Mouse (Mus musculus): Measurements from ENCODE around the gene Pak6. TPM values are rescaled to one million over a fixed set of nuclear protein-coding genes. Genes with fewer than 3 reads are reported as not detected.

Pak6 gene
- polyA plus RNA-seq, 1 experiment from 2014 or later = 2.8 TPM

- WGBS = 45% methylated on average over 5 of the region's 5 CpGs
- H3K9me3 ChIP-seq (ENCODE audit: control insufficient read depth, low read length) = no peaks in the 10 kb centered on the region
- no peak overlapping the region for H3K9ac ChIP-seq (ENCODE audit: low read depth, low read length)
- H3K4me1 ChIP-seq (replicated peaks; ENCODE audit: control insufficient read depth, insufficient read depth, low read length) = peaks cover 6% of the 10 kb centered on the region
- no peak overlapping the region for H3K4me2 ChIP-seq
- DNase-seq (ENCODE audit: low spot score) (no peak), ATAC-seq (replicated peaks; ENCODE audit: low FRiP score) (no peak)
- no peaks in the 10 kb centered on the region for H3K36me3 ChIP-seq (ENCODE audit: control insufficient read depth, insufficient read depth, low read length)
- peaks cover 55% of the 10 kb centered on the region for H3K27me3 ChIP-seq (replicated peaks; ENCODE audit: control insufficient read depth, insufficient read depth, low read length)
- no peak overlapping the region for H3K27ac ChIP-seq (ENCODE audit: low read depth, low read length)
- no peak overlapping the region for H3K4me3 ChIP-seq (ENCODE audit: low read depth, low read length)
Measured at GRCm38 (mm10) chr2:118697311-118697877, 34.3 kb downstream of the Pak6 start.

- ATAC-seq (replicated peaks; ENCODE audit: low FRiP score) = no peak
- H3K27me3 ChIP-seq (replicated peaks; ENCODE audit: control insufficient read depth, insufficient read depth, low read length) = peaks cover 61% of the 10 kb centered on the region
- 47% methylated on average over 7 of the region's 7 CpGs for WGBS
Measured at GRCm38 (mm10) chr2:118697955-118698354, 34.9 kb downstream of the Pak6 start.

DNA sequence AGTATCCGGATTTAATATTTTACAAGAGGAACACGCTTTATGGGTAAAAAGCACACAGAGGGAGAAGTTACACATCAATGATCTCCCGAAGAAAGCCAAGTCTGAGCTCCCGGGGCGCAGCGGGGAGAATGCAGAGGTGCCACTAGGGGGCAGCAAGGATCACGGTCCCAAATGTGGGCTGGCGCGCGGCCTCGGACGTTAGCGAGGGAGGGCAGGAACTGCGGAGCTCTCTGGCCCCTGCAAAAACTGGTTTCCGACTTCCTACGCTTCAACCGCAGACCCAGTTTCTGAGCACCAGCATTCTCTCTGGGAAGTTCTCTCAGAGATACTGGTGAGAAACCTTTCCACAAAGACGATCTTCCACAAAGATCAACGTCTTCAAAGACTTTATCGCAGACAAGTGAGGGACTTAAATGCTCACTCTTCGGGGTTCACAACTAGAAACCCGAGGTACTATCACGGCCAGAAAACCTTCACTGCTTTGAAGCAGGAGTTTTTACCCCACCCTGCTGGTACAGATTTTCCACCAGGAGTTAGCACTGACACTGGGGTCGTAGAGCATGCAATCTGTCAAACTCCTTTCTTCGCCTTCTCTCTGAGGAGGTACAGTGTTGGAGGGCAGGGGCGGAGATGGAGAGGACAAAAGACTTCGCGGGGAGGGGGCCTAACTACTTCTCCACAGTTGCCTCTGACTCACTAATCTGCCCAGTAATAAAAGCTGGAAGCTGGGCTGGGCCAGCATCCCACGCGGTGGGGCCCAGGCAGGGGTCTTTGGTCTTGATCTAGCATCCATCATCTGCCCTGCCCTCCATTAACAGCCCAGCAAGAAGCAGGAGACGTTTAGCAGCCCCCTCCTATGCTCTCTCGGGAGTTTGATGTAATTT lies 37.3 kb downstream of the Pak6 start:
- peaks cover 24% of the 10 kb centered on the region for H3K4me1 ChIP-seq (replicated peaks; ENCODE audit: control insufficient read depth, insufficient read depth, low read length)

More at GRCm38 (mm10) chr2:118697955-118698354, 34.9 kb downstream of the Pak6 start:
- no peaks in the 10 kb centered on the region for H3K36me3 ChIP-seq (ENCODE audit: control insufficient read depth, insufficient read depth, low read length)
- no peak overlapping the region for H3K4me3 ChIP-seq (ENCODE audit: low read depth, low read length)
- H3K27ac ChIP-seq (ENCODE audit: low read depth, low read length) = no peak overlapping the region
- no peaks in the 10 kb centered on the region for H3K9me3 ChIP-seq (ENCODE audit: control insufficient read depth, low read length)
- no peak overlapping the region for H3K4me2 ChIP-seq
- H3K9ac ChIP-seq (ENCODE audit: low read depth, low read length) = no peak overlapping the region
- peaks cover 11% of the 10 kb centered on the region for H3K4me1 ChIP-seq (replicated peaks; ENCODE audit: control insufficient read depth, insufficient read depth, low read length)
- no peak for DNase-seq (ENCODE audit: low spot score)

DNA sequence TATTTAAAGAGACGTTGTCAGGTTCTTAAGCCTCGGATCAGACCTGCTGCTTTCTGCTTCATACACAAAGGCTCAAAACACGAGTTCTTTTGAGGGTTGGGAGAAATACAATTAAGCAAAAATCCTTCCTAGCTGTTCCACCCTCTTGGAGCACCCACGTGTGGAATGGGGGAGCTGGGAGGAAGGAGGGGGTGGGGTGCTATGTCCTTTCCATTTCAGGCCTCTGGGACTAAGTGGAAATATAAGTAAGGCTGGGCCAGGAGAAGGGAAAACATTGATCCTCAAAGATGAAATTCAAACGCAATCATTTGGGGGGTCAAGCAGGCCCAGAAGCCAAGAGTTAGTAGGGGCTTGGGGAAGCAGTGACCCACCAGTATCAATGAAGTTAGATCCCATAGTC lies 38.1 kb downstream of the Pak6 start:
- Histone ChIP-seq H3K4me1 (replicated peaks; ENCODE audit: control insufficient read depth, insufficient read depth, low read length) (peaks cover 24% of the 10 kb centered on the region), H3K4me3 (ENCODE audit: low read depth, low read length) (no peak overlapping the region), H3K4me2 (no peak overlapping the region), H3K27me3 (replicated peaks; ENCODE audit: control insufficient read depth, insufficient read depth, low read length) (peaks cover 86% of the 10 kb centered on the region), H3K36me3 (ENCODE audit: control insufficient read depth, insufficient read depth, low read length) (no peaks in the 10 kb centered on the region), H3K9me3 (ENCODE audit: control insufficient read depth, low read length) (no peaks in the 10 kb centered on the region), H3K9ac (ENCODE audit: low read depth, low read length) (no peak overlapping the region), H3K27ac (ENCODE audit: low read depth, low read length) (no peak overlapping the region)
- ATAC-seq (replicated peaks; ENCODE audit: low FRiP score) (no peak), DNase-seq (ENCODE audit: low spot score) (no peak)
- WGBS = 13% methylated on average over 5 of the region's 5 CpGs

More for the DNA sequence above, 37.3 kb downstream of the Pak6 start:
- 2% methylated on average over 32 of the region's 32 CpGs for WGBS
- Histone ChIP-seq H3K4me2 (peak overlapping the region; percentile 63), H3K27me3 (replicated peaks; ENCODE audit: control insufficient read depth, insufficient read depth, low read length) (peaks cover 82% of the 10 kb centered on the region), H3K4me3 (ENCODE audit: low read depth, low read length) (peak overlapping the region; percentile 34), H3K36me3 (ENCODE audit: control insufficient read depth, insufficient read depth, low read length) (no peaks in the 10 kb centered on the region), H3K9me3 (ENCODE audit: control insufficient read depth, low read length) (no peaks in the 10 kb centered on the region), H3K27ac (ENCODE audit: low read depth, low read length) (no peak overlapping the region), H3K9ac (ENCODE audit: low read depth, low read length) (peak overlapping the region; percentile 22; the same call in 1 of the 2 replicates)
- ATAC-seq (replicated peaks; ENCODE audit: low FRiP score) (no peak; the same call in 1 of the 2 replicates), DNase-seq (ENCODE audit: low spot score) (peak; percentile 84)

DNA sequence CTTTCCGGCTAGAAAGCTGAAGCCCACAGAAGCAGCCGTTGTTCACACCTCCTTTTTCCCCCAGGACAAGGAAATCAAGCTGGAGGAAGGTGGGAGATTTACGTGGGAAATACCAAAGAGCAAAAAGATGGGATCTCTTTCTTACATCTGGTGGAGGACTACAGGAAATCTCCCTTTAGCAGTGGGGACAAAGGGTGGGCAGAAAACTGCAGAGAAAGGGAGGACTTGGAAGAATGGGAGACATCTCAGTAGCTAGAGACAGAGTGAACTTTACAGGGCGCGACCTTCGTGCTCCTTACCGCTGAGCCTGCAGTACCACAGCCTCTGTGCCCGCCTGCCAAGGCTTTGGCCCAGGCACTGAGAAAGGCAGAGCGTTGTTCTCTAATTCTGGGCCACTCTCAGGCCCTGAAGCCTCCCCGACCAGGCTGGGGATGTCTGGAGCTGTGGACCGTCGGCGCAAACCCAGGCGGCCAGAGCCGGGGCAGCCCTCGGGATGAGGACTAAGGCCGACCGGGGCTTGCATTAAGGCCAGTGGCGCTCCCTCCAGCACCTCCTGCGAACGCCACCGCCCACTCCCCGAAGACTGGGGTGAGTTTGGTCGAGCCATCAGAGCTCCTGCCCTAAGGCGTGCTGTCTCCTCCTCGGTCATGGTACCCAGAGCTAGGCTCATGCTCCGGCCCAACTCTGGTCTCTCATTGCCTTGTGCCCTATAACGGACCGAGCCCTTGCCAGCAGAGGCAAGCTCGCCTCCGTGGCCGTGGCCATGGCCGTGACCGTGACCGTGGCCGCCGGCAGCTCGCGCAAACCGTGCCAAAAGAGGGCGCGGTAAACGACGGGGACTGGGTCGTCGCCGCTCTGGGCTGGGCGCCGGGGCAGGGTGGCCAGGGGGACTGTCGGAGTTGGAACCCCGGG lies 39.1 kb downstream of the Pak6 start:
- Histone ChIP-seq H3K4me1 (replicated peaks; ENCODE audit: control insufficient read depth, insufficient read depth, low read length) (peaks cover 28% of the 10 kb centered on the region), H3K4me3 (ENCODE audit: low read depth, low read length) (peak overlapping the region; percentile 43), H3K9ac (ENCODE audit: low read depth, low read length) (no peak overlapping the region), H3K4me2 (peak overlapping the region; percentile 82), H3K27me3 (replicated peaks; ENCODE audit: control insufficient read depth, insufficient read depth, low read length) (peaks cover 87% of the 10 kb centered on the region), H3K27ac (ENCODE audit: low read depth, low read length) (no peak overlapping the region), H3K36me3 (ENCODE audit: control insufficient read depth, insufficient read depth, low read length) (no peaks in the 10 kb centered on the region), H3K9me3 (ENCODE audit: control insufficient read depth, low read length) (no peaks in the 10 kb centered on the region)
- ATAC-seq (replicated peaks; ENCODE audit: low FRiP score) (0 out of 2 replicates have a peak, but pooled peaks have one; percentile 13), DNase-seq (ENCODE audit: low spot score) (peak; percentile 59)
- WGBS = 5% methylated on average over 51 of the region's 51 CpGs

- H3K27ac ChIP-seq (ENCODE audit: low read depth, low read length) = no peak overlapping the region
- peak overlapping the region; percentile 43 for H3K4me3 ChIP-seq (ENCODE audit: low read depth, low read length)
- peak overlapping the region; percentile 82 for H3K4me2 ChIP-seq
- H3K36me3 ChIP-seq (ENCODE audit: control insufficient read depth, insufficient read depth, low read length) = no peaks in the 10 kb centered on the region
- WGBS = under 1% methylated on average over 93 of the region's 93 CpGs
- DNase-seq (ENCODE audit: low spot score) (peak; percentile 67), ATAC-seq (replicated peaks; ENCODE audit: low FRiP score) (0 out of 2 replicates have a peak, but pooled peaks have one; percentile 12)
- no peaks in the 10 kb centered on the region for H3K9me3 ChIP-seq (ENCODE audit: control insufficient read depth, low read length)
- H3K4me1 ChIP-seq (replicated peaks; ENCODE audit: control insufficient read depth, insufficient read depth, low read length) = peaks cover 28% of the 10 kb centered on the region
- H3K27me3 ChIP-seq (replicated peaks; ENCODE audit: control insufficient read depth, insufficient read depth, low read length) = peaks cover 92% of the 10 kb centered on the region
- no peak overlapping the region for H3K9ac ChIP-seq (ENCODE audit: low read depth, low read length)
Measured at GRCm38 (mm10) chr2:118702883-118703761, 40.0 kb downstream of the Pak6 start.

DNA sequence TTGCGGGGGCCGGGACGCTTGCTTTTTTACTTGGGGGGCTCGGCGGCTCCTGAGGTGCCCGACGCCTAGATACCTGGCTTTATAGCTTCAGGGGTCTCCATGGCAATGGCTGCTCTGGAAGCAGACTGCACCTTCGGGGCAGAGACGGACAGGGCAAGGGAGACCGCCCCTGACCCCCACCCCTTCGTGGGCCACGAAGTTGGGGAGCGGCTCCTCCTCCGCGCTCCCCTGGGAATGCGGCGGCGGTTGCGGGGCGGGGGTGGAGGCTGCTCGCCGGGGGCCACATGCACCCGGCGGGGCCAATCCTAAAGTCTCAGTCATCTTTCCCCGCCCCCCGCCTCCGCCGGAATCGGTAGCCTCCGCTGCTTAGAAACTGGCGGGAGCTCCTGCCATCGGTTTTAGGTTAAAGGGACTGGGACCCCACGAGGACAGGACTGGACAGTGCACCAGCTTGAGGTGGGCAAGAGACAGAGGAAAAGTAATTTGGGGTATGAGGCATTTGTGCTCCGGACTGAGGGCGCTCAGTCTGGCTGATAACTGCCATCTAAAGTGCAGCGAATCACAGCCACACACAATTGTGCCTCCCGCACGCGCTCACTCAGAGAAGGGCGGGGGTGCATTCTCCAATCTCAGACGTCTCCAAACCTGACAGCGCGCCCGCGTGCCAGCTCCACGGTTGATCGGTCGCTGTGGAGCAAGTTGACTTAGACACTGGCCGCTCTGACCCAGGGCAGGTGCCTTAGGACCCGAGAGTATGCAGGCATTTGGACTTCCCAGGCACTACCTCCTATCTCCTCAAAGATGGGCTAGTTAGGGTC lies 41.0 kb downstream of the Pak6 start, which contains the start of gene Ankrd63:
Gene Ankrd63 (minus strand): TSS at position 51 of the 818 bp plus-strand sequence.
- DNase-seq (ENCODE audit: low spot score) = no peak
- peaks cover 28% of the 10 kb centered on the region for H3K4me1 ChIP-seq (replicated peaks; ENCODE audit: control insufficient read depth, insufficient read depth, low read length)
- no peak within 1 kb of the TSS for H3K27ac ChIP-seq (ENCODE audit: low read depth, low read length)
- no peaks in the 10 kb centered on the region for H3K36me3 ChIP-seq (ENCODE audit: control insufficient read depth, insufficient read depth, low read length)
- 2% methylated on average over 50 of the region's 50 CpGs for WGBS
- ATAC-seq (replicated peaks; ENCODE audit: low FRiP score) = no peak
- H3K9ac ChIP-seq (ENCODE audit: low read depth, low read length) = no peak within 1 kb of the TSS
- H3K4me2 ChIP-seq = peak within 1 kb of the TSS; percentile 82
- H3K9me3 ChIP-seq (ENCODE audit: control insufficient read depth, low read length) = no peaks in the 10 kb centered on the region
- H3K27me3 ChIP-seq (replicated peaks; ENCODE audit: control insufficient read depth, insufficient read depth, low read length) = peaks cover 99% of the 10 kb centered on the region
- peak within 1 kb of the TSS; percentile 43 for H3K4me3 ChIP-seq (ENCODE audit: low read depth, low read length)
